Mouse (Mus musculus) embryonic facial prominence, embryonic 11.5 days (tissue): Measurements from ENCODE around the gene Gstm4. TPM values are rescaled to one million over a fixed set of nuclear protein-coding genes. Genes with fewer than 3 reads are reported as not detected.
"Not testable (repeated sequence)": the region's sequence is repeated elsewhere in the genome, so short reads cannot be mapped to it uniquely, and the experiment has no call there.

Source experiments
- ATAC-seq: fragments of 200-750 bp; cut with Nextera tagmentation; replicated peaks from 2 replicates; pipeline ENCODE4 v1.8.0; 2017; ENCODE audit warnings: low read depth; ENCODE audit not compliant: insufficient number of reproducible peaks, low FRiP score, low TSS enrichment
- DNase-seq: peaks from one replicate; pipeline ENCODE4 v3.0.0-alpha.2; 2015; ENCODE audit warnings: low spot score
- H3K27ac ChIP-seq: fragments of 300-500 bp; sonication (generic); replicated peaks from 2 replicates; pipeline ENCODE4 v1.5.1; 2014; ENCODE audit warnings: mild to moderate bottlenecking, low read depth, low read length, control low read depth
- H3K27me3 ChIP-seq: fragments of 300-500 bp; sonication (generic); 2 replicates; pipeline ENCODE4 v1.6.1; 2014; ENCODE audit warnings: mild to moderate bottlenecking, low read length, moderate library complexity, mixed read lengths; ENCODE audit not compliant: control insufficient read depth, insufficient read depth
- H3K36me3 ChIP-seq: fragments of 300-500 bp; sonication (generic); replicated peaks from 2 replicates; pipeline ENCODE4 v1.6.1; 2014; ENCODE audit warnings: low read depth, mild to moderate bottlenecking, low read length, moderate library complexity, mixed read lengths; ENCODE audit not compliant: control insufficient read depth, insufficient read depth
- H3K4me1 ChIP-seq: fragments of 300-500 bp; sonication (generic); 2 replicates; pipeline ENCODE4 v1.6.1; 2014; ENCODE audit warnings: low read length, mixed read lengths; ENCODE audit not compliant: control insufficient read depth, insufficient read depth
- H3K4me2 ChIP-seq: fragments of 300-500 bp; sonication (generic); 2 replicates; pipeline ENCODE4 v1.6.1; 2014; ENCODE audit warnings: low read depth, mild to moderate bottlenecking, control low read depth, low read length, moderate library complexity
- H3K4me3 ChIP-seq: fragments of 300-500 bp; sonication (generic); 2 replicates; pipeline ENCODE4 v1.5.1; 2014; ENCODE audit warnings: low read depth, low read length, control low read depth
- H3K9ac ChIP-seq: fragments of 300-500 bp; sonication (generic); replicated peaks from 2 replicates; pipeline ENCODE4 v1.6.1; 2014; ENCODE audit warnings: mild to moderate bottlenecking, control low read depth, low read length
- H3K9me3 ChIP-seq: fragments of 300-500 bp; sonication (generic); replicated peaks from 2 replicates; pipeline ENCODE4 v1.6.1; 2016; ENCODE audit warnings: mild to moderate bottlenecking, low read length, inconsistent platforms, mixed read lengths; ENCODE audit not compliant: control insufficient read depth
- WGBS: fragments of 180-500 bp; shearing (Covaris S2); extraction: QIAGEN DNeasy Blood & Tissue Kit; methylation state at CpG from one replicate; pipeline ENCODE4 v1.1.7; 2014; 5-methylcytosine and 5-hydroxymethylcytosine counted together
- polyA plus RNA-seq: library from polyadenylated mRNA; unstranded; fragments of >200 nt; fragmentation: Nextera tagmentation; extraction: Ambion mirVana; gene quantifications from 2 replicates; pipeline ENCODE4 v1.2.1, GENCODE M21; 2014

Gene Gstm4
- polyA plus RNA-seq, 1 experiment from 2014 or later, result 14.6 TPM

GRCm38 (mm10) chr3:108033156-108033555 lies 11.5 kb downstream of the Gstm4 start:
- ATAC-seq (no peak), DNase-seq (no peak)
- Histone ChIP-seq H3K27ac (no peak overlapping the region), H3K4me1 (no peaks in the 10 kb centered on the region), H3K4me3 (no peak overlapping the region), H3K9me3 (no peaks in the 10 kb centered on the region), H3K36me3 (no peaks in the 10 kb centered on the region), H3K9ac (no peak overlapping the region), H3K27me3 (no peaks in the 10 kb centered on the region), H3K4me2 (no peak overlapping the region)
- 78% methylated on average over 5 of the region's 5 CpGs for WGBS

DNA sequence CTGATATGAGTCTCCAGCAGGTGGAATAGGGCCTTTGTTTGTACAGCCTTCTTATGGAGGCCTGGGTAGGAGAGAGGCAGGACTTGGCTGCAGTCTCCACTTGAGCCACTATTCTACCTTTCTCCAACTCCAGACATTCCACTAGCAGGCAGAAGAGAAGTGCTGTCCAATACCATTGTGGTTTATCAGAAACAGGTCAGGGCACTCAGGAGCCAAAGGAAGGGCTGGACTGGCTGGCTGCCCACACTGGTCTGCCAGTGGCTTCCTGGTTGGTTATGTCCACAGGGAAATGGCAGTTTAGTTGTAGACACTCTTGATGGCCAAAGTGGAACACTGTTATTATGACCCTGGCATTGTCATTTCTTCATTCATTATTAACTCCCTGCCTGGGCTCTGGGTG lies 12.6 kb downstream of the Gstm4 start:
- no peak overlapping the region for H3K4me3 ChIP-seq
- ATAC-seq, result no peak
- H3K27ac ChIP-seq, result no peak overlapping the region

DNA sequence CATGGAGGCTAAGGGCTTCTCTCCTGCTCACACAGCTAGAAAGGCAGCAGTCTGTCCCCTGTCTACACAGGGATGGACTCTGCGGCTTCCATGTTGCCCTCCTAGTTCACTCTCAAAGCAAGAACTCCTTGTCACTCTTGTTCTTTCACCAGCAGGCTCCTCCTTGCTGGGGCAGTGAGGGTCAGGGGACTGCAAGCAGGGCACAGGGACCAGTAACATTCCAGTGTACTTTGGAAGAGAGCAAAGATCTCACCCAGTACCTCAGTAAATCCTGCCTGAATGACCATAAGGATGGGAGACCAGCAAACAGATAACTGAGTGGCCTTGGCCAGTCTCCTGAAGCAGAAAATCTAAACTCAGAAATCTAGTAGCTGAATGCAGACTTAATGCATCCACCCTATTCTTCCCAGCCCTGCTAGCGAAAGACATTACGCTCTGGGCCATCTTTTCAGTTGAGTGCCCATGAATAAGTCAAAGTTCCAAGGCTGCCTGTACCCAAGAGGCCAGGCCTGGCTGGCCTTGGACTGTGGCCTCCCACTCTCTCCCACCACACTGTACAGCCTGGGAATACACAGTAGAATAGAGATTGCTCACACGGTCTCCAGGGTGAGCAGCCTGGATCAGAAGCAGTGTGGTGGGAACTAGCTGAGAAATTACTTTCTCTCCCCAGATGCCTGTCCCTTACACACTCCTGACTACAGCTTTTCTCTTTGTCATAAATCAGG lies 15.9 kb downstream of the Gstm4 start:
- DNase-seq, result no peak
- Histone ChIP-seq H3K9me3 (no peaks in the 10 kb centered on the region), H3K4me1 (no peaks in the 10 kb centered on the region), H3K4me2 (no peak overlapping the region), H3K27me3 (no peaks in the 10 kb centered on the region), H3K36me3 (no peaks in the 10 kb centered on the region), H3K9ac (no peak overlapping the region), H3K4me3 (no peak overlapping the region), H3K27ac (no peak overlapping the region)
- WGBS, result 86% methylated on average over 4 of the region's 4 CpGs
- ATAC-seq, result no peak

More for the DNA sequence above, 12.6 kb downstream of the Gstm4 start:
- Histone ChIP-seq H3K4me1 (no peaks in the 10 kb centered on the region), H3K36me3 (no peaks in the 10 kb centered on the region), H3K9ac (no peak overlapping the region), H3K9me3 (no peaks in the 10 kb centered on the region), H3K4me2 (no peak overlapping the region), H3K27me3 (no peaks in the 10 kb centered on the region)
- no peak for DNase-seq

DNA sequence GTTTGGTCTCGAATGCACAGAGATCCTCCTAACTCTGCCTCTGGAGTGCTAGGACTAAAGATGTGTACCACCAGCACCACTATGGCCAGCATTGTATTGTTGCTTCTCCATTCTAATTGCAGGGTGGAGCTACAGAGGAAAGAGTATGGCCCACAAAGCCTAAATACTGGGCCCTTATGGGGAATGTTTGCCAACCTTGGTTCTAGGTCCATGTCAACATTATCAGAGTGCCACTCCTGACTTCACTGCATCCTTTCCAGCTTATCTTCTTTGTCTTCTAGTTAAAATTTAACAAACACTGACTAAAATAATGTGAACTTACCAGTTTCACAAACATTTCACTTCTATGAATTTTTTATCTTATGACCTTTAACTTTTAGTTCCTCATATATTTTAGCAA lies 18.1 kb downstream of the Gstm4 start:
- H3K4me1 ChIP-seq, result no peaks in the 10 kb centered on the region
- ATAC-seq, result no peak
- 80% methylated on average over 1 of the region's 1 CpGs for WGBS
- no peak overlapping the region for H3K4me3 ChIP-seq
- no peaks in the 10 kb centered on the region for H3K9me3 ChIP-seq
- H3K27ac ChIP-seq, result no peak overlapping the region
- H3K27me3 ChIP-seq, result no peaks in the 10 kb centered on the region
- DNase-seq, result no peak
- no peak overlapping the region for H3K4me2 ChIP-seq
- H3K9ac ChIP-seq, result no peak overlapping the region
- H3K36me3 ChIP-seq, result no peaks in the 10 kb centered on the region

GRCm38 (mm10) chr3:108026049-108026448 lies 18.6 kb downstream of the Gstm4 start:
- no peak overlapping the region for H3K9ac ChIP-seq
- WGBS, result 85% methylated on average over 5 of the region's 5 CpGs

GRCm38 (mm10) chr3:108025318-108025717 lies 19.4 kb downstream of the Gstm4 start:
- DNase-seq (no peak), ATAC-seq (no peak)
- Histone ChIP-seq H3K27ac (no peak overlapping the region), H3K27me3 (no peaks in the 10 kb centered on the region), H3K4me2 (no peak overlapping the region), H3K4me1 (no peaks in the 10 kb centered on the region), H3K9me3 (no peaks in the 10 kb centered on the region), H3K4me3 (no peak overlapping the region), H3K36me3 (no peaks in the 10 kb centered on the region), H3K9ac (no peak overlapping the region)
- 86% methylated on average over 4 of the region's 4 CpGs for WGBS

More at GRCm38 (mm10) chr3:108026049-108026448, 18.6 kb downstream of the Gstm4 start:
- Histone ChIP-seq H3K27me3 (no peaks in the 10 kb centered on the region), H3K4me3 (no peak overlapping the region), H3K9me3 (no peaks in the 10 kb centered on the region), H3K27ac (no peak overlapping the region), H3K4me2 (no peak overlapping the region), H3K36me3 (no peaks in the 10 kb centered on the region), H3K4me1 (no peaks in the 10 kb centered on the region)
- DNase-seq (no peak), ATAC-seq (no peak)

GRCm38 (mm10) chr3:108022650-108023049 lies 22.0 kb downstream of the Gstm4 start:
- no peaks in the 10 kb centered on the region for H3K9me3 ChIP-seq
- 83% methylated on average over 6 of the region's 6 CpGs for WGBS
- no peak overlapping the region for H3K4me3 ChIP-seq
- no peak for DNase-seq
- H3K36me3 ChIP-seq, result no peaks in the 10 kb centered on the region
- H3K27me3 ChIP-seq, result no peaks in the 10 kb centered on the region
- ATAC-seq, result no peak
- H3K27ac ChIP-seq, result no peak overlapping the region
- no peaks in the 10 kb centered on the region for H3K4me1 ChIP-seq
- no peak overlapping the region for H3K9ac ChIP-seq
- H3K4me2 ChIP-seq, result no peak overlapping the region

- not testable (repeated sequence) for H3K4me1 ChIP-seq, DNase-seq, H3K9me3 ChIP-seq, ATAC-seq, H3K9ac ChIP-seq, H3K27ac ChIP-seq, H3K4me3 ChIP-seq, H3K27me3 ChIP-seq, H3K4me2 ChIP-seq, H3K36me3 ChIP-seq
- 77% methylated on average over 11 of the region's 11 CpGs for WGBS
Observed at GRCm38 (mm10) chr3:108020351-108021022, 24.2 kb downstream of the Gstm4 start.
